Mouse (Mus musculus): ENCODE data around the gene Sox5.
A peak's percentile ranks its signal among the peaks of the same experiment; 100 is the strongest.

Gene Sox5

DNA sequence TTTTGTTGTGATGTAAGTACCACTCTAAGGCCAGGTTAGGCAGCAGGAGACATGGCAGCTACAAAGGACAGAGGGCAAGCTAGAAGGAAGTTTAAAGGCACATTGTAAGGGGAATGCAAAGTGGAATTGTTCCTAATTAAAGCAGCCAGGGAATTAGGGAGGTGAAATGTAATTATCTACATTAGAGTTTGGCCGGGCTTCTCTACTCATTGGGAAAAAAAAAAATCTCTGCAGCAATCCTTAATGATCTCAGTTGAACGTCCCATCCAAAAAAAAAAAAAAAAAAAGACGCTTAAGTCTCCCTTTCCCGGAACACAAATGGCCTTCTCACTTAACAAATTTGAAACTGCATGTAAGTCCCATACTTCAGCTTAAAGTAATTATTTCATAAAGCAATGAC lies 301.9 kb downstream of the Sox5 start:
- no peak for DNase-seq

DNA sequence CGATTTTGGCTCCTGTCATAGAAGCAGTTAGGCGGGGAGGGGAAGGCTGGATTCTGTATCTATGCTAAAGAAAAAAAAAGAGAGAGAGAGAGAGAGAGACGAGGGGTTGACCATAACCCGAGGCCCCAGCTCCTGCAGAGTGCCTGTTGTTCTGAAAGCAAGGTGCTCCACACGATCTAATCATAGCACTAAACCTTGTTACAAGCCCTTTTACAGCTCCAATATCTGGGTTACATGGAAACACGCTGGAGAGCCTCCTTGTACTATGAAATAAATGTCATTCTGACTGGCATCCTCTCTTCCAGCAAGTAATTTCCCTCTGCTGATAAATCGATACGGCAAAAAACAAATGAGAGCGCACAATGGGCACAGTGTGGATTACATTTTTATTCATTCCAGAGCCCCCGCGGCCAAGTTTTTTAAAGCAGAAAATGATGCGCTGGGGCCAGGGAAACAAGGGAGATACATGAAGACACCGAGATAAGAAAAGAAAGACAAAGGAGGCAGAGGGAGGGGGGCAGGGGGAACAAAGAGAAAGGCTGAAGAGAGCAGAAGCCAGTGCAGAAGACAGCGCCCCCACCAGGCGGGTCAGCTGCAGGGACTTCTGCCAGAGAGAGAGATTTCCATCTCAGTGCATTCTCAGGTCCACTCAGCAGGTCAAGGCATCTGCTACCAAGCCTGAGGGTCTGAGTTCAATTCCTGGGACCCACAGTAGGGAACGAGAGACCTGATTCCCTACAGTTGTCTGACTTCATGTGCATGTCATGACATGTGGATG lies 304.3 kb downstream of the Sox5 start:
- DNase-seq, result no peak

DNA sequence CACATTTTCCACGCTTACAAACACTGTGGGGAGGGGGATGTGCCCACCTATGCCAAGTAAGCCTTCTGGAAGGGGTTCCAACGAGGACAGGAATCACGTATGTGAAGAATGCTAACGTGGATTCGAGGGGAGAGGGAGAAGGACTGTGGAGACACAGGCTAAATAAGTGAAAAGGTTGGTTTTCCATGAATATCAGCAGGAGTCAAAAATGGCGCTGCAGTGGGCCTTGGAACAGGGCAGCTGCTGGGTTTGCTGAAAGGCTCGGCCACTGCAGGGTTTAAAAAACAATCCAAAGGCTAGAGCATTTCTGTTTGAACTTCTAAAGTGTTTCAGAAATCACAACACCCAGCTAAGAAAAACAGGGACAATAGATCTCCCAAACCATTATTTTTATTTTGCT lies 308.3 kb downstream of the Sox5 start:
- DNase-seq, result no peak

DNA sequence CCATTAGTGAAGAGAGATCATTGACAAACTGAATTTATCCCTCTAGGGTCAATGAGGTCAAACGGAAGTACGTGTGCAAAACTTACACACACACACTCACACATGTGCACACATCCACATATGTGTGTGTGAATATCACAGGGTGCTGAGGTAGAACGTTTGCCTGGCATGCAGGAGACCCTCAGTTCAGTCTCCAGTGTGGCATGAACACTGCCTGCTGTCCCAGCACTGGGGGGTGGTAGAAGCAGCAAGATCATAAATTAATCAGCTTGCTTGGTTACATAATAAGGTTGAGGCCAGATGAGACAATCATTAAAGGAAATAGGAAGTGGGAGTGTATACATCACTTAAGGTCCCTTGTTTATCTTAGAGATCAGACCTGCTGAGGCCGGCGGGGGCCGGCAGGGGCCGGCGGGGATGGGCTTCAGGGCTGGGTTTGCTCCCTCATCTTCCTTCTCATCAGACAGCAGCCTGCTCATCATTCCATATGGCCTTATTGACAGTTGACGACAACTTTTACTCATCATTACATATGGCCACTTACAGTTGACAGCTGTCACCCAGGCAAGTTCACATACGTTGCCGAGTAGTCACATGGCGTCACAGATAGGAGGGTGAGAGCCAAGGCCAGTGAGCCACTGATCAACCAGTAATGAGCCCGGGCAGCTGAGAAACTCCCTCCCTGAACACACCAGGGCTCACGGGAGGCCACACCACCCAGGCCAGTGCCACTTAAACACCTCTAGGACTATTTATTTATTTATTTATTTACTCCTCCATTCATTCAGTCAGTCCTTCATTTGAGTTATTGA lies 309.5 kb downstream of the Sox5 start:
- DNase-seq, result no peak

DNA sequence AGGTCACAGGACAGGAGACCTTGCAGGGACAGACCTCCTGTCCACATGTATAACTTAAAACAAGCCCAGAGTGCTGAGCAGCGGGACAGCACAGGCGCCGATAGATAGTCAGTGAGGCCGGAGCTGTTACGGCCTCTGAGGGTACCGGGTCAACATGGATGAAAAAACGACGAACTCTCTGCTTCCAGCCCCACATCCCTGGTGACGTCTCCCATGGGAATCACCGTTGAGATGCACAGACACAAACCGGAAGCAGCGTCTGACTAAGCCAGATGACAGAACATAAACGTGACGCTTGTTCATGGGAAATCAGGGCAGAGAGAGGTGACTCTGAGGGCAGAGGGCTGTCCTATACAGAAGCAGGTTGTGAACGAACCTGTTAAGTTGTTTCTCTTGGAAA lies 315.1 kb downstream of the Sox5 start:
- no peak for DNase-seq

DNA sequence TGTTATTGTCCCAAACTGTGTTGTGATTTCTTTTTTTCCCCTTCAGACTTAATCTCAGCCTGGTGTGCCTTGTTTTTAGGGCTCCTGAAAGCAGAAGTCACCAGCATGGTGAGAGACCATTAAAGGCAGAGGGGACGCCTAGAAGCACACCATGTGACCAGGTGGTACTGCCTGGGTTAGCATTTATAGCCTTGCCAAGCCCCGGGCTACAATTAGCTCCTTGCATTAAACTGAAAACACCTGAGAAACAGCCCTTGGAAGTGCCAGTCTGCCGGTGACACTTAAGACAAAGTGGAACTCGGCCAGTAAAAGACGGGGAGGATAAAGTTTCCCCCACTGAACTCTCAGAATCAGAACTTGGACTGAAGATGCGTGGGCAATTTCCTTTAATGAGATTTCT lies 318.1 kb downstream of the Sox5 start:
- DNase-seq, result no peak

DNA sequence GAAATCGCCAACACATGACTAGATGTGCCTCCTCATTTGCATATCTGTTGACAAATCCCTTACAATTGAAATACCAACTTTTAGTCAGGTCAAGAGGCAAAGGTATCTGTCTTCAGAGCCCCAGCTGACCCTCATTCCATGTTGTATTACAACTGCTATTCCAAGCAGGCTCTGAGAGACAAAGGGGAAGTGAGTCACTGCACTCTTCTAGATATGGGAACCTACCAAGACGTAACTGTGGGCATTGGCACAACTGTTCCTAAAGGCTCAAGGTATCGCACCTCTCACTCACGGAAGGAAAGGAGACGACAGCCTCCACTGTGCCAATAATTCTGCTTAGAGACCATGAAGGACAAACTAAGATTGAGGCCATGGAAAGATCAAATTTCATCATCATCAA lies 318.5 kb downstream of the Sox5 start:
- no peak for DNase-seq

DNA sequence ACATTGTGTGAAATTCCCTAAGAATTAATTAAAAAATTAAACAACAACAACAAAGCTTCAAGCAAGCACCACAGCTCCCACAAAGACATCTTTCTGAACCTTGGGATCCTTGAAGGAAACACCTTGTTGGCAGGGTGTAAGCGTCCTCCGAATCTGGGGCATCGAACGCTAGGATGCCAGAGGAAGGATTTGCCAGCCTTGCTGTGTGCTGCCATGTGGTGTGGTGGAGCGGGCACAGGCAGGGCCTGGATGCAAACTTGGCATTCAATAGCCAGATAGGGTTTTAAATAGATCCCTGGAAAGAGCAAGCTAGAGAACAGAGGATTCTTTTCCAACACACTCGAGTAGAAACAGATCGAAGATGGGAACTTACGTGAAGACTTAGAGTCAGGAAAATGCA lies 322.3 kb downstream of the Sox5 start:
- DNase-seq, result peak; percentile 71

DNA sequence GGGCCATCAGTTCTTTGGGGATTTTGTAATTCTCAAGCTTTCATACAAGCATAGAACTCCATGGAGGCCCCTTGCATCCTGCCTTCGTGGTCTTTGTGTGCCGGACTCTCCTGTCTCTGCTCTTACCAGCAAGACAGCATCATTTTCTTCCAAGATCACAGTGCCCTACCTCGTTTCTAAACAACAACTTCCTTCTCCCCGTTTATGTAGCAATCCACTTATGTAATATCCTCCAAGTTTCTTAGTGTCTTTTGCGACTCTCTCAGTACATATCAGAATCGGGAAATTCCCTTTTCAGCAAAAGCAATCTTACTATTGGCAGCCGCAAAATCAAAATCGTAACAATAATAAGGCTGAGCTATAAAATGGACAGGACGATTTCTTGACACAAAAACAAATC lies 324.3 kb downstream of the Sox5 start:
- no peak for DNase-seq

DNA sequence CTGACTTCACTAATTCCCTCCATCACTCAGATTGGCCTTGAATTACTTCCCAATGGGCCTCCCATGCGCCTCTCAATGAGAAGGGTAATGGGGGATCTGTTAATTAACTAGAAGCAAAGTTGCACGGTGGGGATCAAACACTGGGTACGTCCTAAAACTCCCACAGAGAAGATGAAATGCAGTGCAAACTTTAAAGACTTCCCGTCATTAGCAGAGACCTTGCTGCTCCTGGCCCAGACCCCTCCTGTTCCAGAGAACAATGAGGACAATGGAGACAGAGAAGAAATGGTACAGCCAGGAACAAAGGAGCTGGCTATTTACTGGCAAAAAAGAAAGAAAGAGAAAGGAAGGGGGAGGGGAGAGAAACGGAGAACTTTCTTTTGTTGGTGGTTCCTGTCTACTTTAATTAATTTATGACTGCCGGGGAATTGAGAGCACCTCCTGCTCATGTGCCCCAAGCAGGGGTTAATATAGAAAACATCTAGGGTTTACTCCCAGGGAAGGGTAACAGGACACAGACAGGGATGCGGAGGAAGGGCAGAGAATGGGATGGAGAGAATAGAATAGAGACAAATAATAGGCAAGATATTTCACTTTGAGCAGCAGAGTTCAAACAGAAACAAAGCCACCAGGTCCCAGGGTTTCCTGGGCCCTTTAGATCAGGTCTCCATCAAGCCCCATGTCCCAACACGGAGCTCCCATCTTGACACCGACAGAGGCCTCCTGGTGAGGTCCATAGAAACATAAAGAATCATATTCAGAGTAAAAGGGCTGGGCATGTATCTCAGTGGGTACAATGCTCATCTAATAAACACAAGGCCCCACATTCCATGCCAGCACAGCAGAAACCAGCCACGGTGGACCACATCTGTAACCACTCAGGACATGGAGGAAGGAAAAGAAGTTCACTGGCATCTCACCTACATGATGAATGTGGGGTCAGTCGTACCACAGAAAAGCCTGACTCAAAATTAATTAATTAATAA lies 327.2 kb downstream of the Sox5 start:
- DNase-seq, result no peak

DNA sequence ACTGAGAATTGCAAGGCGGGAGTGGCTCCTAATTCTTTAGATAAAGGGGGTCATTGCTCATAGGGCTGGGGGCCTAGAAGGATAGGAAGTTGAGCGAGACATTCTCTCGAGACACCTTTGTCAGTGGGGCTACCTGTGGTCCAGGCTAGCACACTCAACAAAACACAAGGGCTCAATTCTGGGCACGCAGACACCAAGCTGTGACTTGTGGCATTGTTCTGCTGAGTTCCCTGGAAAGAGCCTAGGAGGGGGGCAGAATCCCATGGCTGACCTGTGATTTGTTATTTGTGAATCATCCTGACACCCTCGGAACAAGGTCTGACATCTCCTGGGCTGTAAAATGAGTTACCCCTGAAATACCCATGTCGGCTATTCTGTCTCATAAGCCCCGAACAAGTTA lies 328.2 kb downstream of the Sox5 start:
- no peak for DNase-seq

DNA sequence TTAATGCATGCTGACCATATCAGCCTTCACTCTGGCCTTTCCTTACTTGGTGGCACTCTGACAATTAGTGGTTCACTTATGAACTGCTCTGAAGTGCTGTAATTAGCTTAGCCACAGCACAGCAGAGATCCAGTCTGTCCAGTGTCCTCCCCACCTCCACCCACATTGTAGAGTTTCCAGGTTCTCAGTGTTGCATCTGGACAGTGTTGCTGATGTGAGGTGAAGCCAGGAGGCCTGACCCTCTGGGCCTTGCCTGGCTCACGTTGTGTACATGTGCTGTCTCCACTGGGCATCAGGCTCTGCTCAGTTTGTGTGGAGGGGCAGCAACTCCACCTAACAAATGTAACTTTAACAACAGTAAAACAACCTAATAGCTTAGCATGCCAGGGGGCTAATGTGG lies 328.6 kb downstream of the Sox5 start:
- DNase-seq, result no peak

DNA sequence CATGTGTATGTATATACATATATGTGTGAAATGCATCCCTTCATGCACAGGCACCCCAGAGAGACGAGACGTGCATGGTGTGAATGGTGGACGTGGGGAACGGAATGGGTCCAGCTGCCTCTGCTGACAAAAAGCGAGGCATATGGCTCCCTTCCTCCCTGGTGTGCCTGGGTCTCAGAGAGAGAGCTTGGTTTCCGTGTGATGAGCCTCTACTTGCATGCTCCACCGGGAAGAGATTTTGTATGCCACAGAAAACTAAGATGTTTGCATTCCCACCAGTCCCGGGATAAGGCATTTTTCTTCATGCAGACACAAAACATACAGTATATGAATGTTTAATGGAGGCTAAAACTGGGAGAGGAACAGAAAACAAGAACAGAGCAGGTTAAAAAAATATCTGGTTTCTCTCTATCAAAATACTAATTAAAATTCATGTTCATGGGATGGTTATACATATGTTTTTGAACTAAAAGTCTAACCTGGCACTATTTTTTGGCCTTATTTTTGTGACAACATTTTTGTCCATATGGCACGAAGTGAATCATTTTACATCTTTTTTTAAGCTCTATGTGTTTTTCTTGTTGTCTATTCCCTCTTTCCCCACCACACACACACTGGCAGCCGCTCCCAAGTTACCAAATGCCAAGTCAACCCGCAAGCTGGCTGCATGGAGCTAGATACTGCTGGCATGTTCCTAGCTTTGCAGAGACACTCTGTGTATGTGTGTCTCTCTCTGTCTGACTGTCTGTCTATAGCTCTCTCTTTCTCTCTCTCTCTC lies 329.4 kb downstream of the Sox5 start:
- no peak for DNase-seq

DNA sequence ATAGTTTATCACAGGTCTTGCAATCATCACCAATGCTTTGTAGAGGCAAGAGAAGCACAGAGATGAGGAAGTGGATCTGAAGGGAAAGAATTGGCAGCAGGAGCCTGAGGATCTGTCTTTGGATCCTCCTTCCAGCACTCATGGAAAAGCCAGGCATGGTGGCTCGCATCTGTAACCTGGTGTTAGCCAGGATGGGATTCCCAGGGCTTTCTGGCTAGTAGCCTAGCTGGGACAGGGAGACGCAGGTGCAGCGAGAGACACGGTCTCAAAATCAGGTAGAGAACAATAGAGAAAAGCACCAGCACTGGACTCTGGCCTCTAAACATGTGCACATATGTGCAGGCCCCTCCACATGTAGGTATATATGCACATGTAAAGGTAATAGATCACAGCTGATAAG lies 330.1 kb downstream of the Sox5 start:
- no peak for DNase-seq

DNA sequence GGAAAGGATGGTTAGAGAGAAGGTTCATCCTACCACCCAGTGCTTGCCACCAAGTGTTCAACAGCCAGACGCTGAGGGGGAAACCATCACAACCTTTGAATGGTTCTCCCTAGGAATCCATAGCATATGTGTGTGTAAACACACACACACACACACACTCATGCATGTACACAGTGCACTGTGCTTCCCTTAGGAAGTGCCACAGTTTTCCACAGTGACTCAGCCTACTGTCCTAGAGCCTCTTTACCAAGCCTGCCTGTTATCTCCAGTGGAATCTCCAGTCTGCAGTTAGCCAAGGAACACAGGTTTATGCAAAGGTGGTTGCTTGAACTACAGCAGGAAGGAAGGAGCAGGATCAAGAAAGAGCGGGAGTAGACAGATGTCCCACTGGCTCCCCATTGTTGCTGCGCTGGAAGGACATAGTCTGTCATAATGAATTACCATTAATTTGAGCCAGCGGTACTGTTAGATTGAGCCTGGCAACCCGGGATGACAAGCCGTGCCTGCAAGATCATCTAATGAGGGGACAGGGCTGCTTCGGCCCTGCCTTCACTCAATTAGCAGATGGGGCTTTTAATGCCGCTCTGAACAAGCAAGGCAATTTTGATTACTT lies 335.9 kb downstream of the Sox5 start:
- DNase-seq, result no peak

DNA sequence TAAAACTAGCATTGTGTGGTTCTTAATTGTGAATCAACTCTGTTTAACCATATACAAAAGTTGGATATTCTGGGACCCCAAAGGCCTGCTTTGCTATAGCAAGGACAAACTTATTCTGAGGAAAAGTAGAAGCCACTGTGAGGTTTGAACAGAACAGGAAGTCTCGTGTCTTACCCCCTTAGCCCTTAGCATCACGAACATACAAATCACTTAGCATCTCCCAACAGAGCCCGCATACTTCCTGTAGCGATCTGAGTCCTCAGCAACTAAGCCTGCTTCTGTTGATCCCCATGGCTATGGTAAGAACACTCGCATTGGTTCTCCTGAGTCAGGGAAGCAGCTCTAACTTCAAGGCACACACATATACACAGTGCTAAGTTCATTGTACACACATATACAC lies 337.4 kb downstream of the Sox5 start:
- DNase-seq, result no peak

DNA sequence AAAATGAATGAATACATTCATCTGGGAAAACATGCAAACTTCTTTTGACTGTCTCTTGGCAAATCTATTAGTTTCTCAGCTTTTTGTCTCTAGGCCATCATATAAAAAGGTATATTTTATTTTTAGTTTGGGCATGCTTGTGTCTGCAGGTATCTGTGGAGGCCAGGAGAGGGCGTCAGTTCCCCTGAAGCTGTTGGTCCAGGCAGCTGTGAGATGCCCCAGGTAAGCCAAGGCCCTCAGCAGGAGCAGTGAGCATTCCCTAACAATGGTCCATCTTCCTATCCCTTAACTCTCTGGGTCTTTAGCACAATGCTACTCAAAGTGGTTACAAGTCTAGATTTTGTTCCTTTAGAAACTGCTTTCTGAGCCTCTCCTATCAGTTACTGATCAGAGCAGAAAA lies 338.1 kb downstream of the Sox5 start:
- no peak for DNase-seq

DNA sequence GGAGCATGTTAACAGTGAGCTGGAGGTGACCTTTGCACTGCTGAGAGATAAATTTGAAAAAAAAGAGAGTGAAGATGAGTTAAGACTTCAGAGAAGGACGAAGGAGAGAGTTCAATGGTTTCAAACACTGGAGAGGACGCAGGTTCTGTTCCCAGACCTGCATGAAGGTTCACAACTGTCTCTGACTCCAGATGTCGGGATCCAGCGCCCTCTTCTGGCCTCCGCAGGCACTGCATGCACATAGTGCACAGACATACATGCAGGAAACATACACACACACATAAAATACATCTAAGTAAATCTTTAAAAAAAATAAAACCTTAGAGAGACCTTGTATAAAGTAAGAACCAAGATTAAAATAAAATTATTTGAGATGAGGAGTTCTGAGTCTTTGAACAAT lies 352.5 kb downstream of the Sox5 start:
- DNase-seq, result no peak

DNA sequence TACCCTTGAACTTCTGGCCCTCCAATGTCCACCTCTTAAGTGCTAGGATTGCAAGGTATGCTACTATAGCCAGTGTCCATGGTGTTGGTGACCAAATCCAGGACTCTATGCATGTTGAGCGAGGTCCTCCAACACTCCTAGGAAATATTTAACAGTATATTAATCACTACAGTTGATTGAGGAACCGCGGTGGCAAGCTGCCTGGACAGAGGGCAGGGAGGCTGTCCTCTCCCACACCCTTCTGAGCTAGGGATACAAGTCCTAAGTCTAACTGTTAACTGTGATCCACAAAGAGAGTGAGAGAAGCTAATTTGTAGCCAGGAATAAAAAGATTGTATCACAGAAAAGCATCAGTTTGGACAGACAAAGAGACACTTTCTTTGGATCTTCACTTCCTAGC lies 373.7 kb downstream of the Sox5 start:
- DNase-seq, result no peak

DNA sequence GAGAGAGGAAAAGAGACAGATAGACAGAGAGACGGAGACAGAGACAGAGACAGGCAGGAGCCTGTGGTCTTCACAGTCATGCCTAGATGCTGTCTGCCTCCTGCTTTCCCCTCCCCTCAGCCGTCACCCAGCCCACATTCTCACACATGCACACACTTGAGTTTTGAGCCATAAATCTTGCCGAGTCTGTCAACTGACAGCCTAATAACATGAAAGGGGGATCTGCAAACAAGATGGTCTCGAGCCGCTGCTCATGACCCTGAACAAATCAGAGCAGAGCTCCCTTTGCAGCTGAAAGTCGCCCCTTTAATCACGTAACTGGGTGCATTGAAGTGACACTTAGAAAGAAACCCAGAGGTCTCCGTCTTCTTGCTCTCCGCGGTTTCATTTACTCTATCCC lies 383.7 kb downstream of the Sox5 start:
- no peak for DNase-seq

DNA sequence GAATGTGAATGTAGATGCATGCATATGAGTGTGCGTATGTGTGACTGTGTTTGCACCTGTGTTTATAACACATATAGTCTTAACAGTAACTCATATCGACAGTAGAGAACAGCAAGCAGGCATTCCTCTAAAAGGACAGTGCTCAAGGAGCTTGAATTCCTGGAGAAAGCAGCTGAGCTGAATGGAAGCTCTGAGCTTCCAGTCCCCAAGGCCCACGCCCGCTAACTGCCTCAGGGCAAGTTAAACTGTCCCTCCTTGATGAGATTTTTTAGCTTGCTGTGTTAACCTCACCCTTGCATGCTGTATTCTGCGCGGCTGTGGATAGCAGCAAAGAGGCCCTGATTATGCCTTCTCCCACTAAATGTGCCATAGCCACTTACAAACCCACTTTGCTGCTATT lies 388.6 kb downstream of the Sox5 start:
- no peak for DNase-seq
